ENCODE assay signal across 8 mouse cellular contexts in the genomic region with DNA sequence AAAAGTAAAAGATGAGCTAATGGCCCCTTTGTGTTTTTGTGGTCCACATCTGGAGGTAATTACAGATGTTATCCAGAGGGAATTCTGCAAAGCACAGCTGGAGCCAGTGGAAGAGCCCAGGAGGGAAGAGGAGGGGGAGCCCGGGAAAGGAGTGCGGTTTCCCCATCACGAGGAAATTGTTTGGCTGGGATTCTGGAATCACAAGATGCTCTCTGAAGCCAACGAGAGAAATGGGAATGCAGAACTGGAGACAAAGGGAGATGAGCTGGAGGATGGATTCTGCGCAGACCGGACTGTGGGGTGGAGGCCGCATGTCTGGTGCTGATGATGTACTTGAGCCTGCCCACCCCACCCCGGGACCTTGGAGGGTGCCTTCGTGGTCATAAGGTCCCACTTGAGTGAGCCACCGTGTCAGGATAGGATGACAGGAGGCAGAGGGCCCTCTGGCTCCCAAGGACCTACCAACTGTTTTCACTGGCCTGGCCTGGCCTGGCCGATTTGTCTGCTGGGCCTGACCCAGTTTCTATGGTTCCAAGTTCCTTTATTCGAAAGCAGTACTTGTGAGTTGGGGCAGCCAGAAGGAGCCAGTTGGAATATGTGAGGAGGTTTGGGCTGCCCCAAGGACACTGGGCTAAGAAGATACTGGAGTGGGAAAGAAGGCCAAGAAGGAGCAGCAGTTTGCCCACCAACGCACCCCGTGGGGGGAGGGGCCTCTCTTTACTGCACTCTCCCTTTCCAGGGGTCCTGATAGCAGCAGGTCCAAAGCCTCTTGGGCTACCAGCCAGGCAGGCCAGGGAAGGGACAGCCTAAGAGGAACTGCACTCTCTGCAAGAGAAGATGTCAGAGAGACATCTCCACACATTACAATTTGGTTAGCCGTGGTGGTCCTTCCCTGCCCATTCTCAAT. TPM values are rescaled to one million over a fixed set of nuclear protein-coding genes. Genes with fewer than 3 reads are reported as not detected.
DNase-seq lines count a peak whose midpoint lies in the region; ATAC-seq lines count a peak whose summit lies in the region.

No protein-coding gene starts in this region.

- H3K9ac ChIP-seq in hindbrain, embryonic 16.5 days (ENCODE audit: low read depth, low read length), result no peak overlapping the region
- H3K9ac ChIP-seq in hindbrain, embryonic 14.5 days, result no peak overlapping the region
- H3K9ac ChIP-seq in heart, embryonic 16.5 days (ENCODE audit: low read length), result no peak overlapping the region

- no peaks in the 10 kb centered on the region for H3K4me1 ChIP-seq in hindbrain, embryonic 16.5 days (ENCODE audit: control insufficient read depth, insufficient read depth, low read depth, low read length)
- H3K4me1 ChIP-seq in hindbrain, embryonic 14.5 days (replicated peaks; ENCODE audit: control insufficient read depth, insufficient read depth, low read length), result no peaks in the 10 kb centered on the region
- peaks cover 50% of the 10 kb centered on the region for H3K4me1 ChIP-seq in embryonic facial prominence, embryonic 10.5 days
- H3K4me1 ChIP-seq in heart, embryonic 16.5 days (ENCODE audit: control insufficient read depth, insufficient read depth, low read length), result 0 out of 2 replicates have a peak, but pooled peaks cover 7% of the 10 kb centered on the region

- ATAC-seq in hindbrain, embryonic 16.5 days, result no peak
- no peak for ATAC-seq in hindbrain, embryonic 14.5 days (ENCODE audit: low FRiP score)
- no peak for ATAC-seq in heart, embryonic 16.5 days (replicated peaks; ENCODE audit: extremely low read depth, insufficient read depth, low FRiP score)

- no peaks in the 10 kb centered on the region for H3K27me3 ChIP-seq in hindbrain, embryonic 16.5 days (replicated peaks; ENCODE audit: control insufficient read depth, insufficient read depth, low read length)
- 0 out of 2 replicates have a peak, but pooled peaks cover 3% of the 10 kb centered on the region for H3K27me3 ChIP-seq in hindbrain, embryonic 14.5 days (ENCODE audit: control insufficient read depth, insufficient read depth, low read length)
- peaks cover 16% of the 10 kb centered on the region; the same call in 1 of the 2 replicates for H3K27me3 ChIP-seq in embryonic facial prominence, embryonic 10.5 days (replicated peaks; ENCODE audit: low read depth, poor library complexity, severe bottlenecking)
- no peaks in the 10 kb centered on the region for H3K27me3 ChIP-seq in heart, embryonic 16.5 days (ENCODE audit: control insufficient read depth, insufficient read depth, low read length)

- DNase-seq in hindbrain, embryonic 14.5 days (ENCODE audit: low spot score), result no peak
- DNase-seq in embryonic facial prominence, embryonic 10.5 days (ENCODE audit: low spot score), result peak; percentile 42
- DNase-seq in lung, postnatal 36 days, result peak; percentile 56
- DNase-seq in right cerebral cortex, postnatal 25 days, result no peak
- DNase-seq in B cell, adult 2 months, result no peak
- no peak for DNase-seq in cerebellum, postnatal 36 days

- WGBS in hindbrain, embryonic 16.5 days, result 65% methylated on average over 15 of the region's 15 CpGs
- 70% methylated on average over 15 of the region's 15 CpGs for WGBS in hindbrain, embryonic 14.5 days
- 54% methylated on average over 15 of the region's 15 CpGs for WGBS in embryonic facial prominence, embryonic 10.5 days
- WGBS in heart, embryonic 16.5 days, result 47% methylated on average over 15 of the region's 15 CpGs

- 0 out of 2 replicates have a peak overlapping the region, but pooled peaks have one; percentile 29 for H3K27ac ChIP-seq in hindbrain, embryonic 16.5 days (ENCODE audit: low read depth, low read length)
- no peak overlapping the region for H3K27ac ChIP-seq in hindbrain, embryonic 14.5 days
- peak overlapping the region; percentile 82 for H3K27ac ChIP-seq in embryonic facial prominence, embryonic 10.5 days (replicated peaks)
- H3K27ac ChIP-seq in heart, embryonic 16.5 days (ENCODE audit: low read length), result peak overlapping the region; percentile 79

- no peaks in the 10 kb centered on the region for H3K36me3 ChIP-seq in hindbrain, embryonic 16.5 days (ENCODE audit: control insufficient read depth, insufficient read depth, low read length)
- 0 out of 2 replicates have a peak, but pooled peaks cover 7% of the 10 kb centered on the region for H3K36me3 ChIP-seq in hindbrain, embryonic 14.5 days (replicated peaks; ENCODE audit: control insufficient read depth, insufficient read depth)
- H3K36me3 ChIP-seq in embryonic facial prominence, embryonic 10.5 days (replicated peaks), result peaks cover 29% of the 10 kb centered on the region
- H3K36me3 ChIP-seq in heart, embryonic 16.5 days (ENCODE audit: control insufficient read depth, insufficient read depth), result peaks cover 17% of the 10 kb centered on the region; the same call in 1 of the 2 replicates

- no peaks in the 10 kb centered on the region for H3K9me3 ChIP-seq in hindbrain, embryonic 16.5 days (ENCODE audit: control insufficient read depth, low read length)
- H3K9me3 ChIP-seq in hindbrain, embryonic 14.5 days (ENCODE audit: control insufficient read depth, low read length), result no peaks in the 10 kb centered on the region
- H3K9me3 ChIP-seq in embryonic facial prominence, embryonic 10.5 days, result no peaks in the 10 kb centered on the region
- H3K9me3 ChIP-seq in heart, embryonic 16.5 days (replicated peaks; ENCODE audit: control insufficient read depth, low read length), result no peaks in the 10 kb centered on the region

- H3K4me3 ChIP-seq in hindbrain, embryonic 16.5 days (ENCODE audit: low read length), result no peak overlapping the region
- no peak overlapping the region for H3K4me3 ChIP-seq in hindbrain, embryonic 14.5 days (replicated peaks; ENCODE audit: low read length)
- H3K4me3 ChIP-seq in embryonic facial prominence, embryonic 10.5 days, result peak overlapping the region; percentile 30; the same call in 1 of the 2 replicates
- H3K4me3 ChIP-seq in heart, embryonic 16.5 days (ENCODE audit: low read length), result no peak overlapping the region

- no peak overlapping the region for H3K4me2 ChIP-seq in hindbrain, embryonic 16.5 days (ENCODE audit: low read length)
- H3K4me2 ChIP-seq in hindbrain, embryonic 14.5 days (replicated peaks), result no peak overlapping the region
- no peak overlapping the region for H3K4me2 ChIP-seq in heart, embryonic 16.5 days (ENCODE audit: low read depth, low read length)

RNA-seq across cellular contexts. Expression of gene Mmp14, which starts 12.6 kb away (rescaled TPM):
- 45.1 and 56.1 TPM in 2 replicates for polyA plus RNA-seq in hindbrain, embryonic 16.5 days (2015; fragmentation: Nextera tagmentation; extraction: Ambion mirVana)
- polyA plus RNA-seq in hindbrain, embryonic 14.5 days (2014; fragmentation: Nextera tagmentation; extraction: Ambion mirVana), result 43.6 and 47.3 TPM in 2 replicates
- 62.7 and 69.5 TPM in 2 replicates for polyA plus RNA-seq in embryonic facial prominence, embryonic 10.5 days (2016; fragmentation: Nextera tagmentation; extraction: Ambion mirVana)
- polyA plus RNA-seq in heart, embryonic 16.5 days (2015; fragmentation: Nextera tagmentation; extraction: Ambion mirVana), result 89.5 and 99.5 TPM in 2 replicates

RNA-seq across cellular contexts. Expression of gene Mrpl52, which starts 17.3 kb away (rescaled TPM):
- polyA plus RNA-seq in hindbrain, embryonic 16.5 days (2015; fragmentation: Nextera tagmentation; extraction: Ambion mirVana), result 218 and 228 TPM in 2 replicates
- polyA plus RNA-seq in hindbrain, embryonic 14.5 days (2014; fragmentation: Nextera tagmentation; extraction: Ambion mirVana), result 245 and 308 TPM in 2 replicates
- 201 and 207 TPM in 2 replicates for polyA plus RNA-seq in embryonic facial prominence, embryonic 10.5 days (2016; fragmentation: Nextera tagmentation; extraction: Ambion mirVana)
- 191 and 212 TPM in 2 replicates for polyA plus RNA-seq in heart, embryonic 16.5 days (2015; fragmentation: Nextera tagmentation; extraction: Ambion mirVana)

RNA-seq across cellular contexts. Expression of gene Lrp10, which starts 20.0 kb away (rescaled TPM):
- polyA plus RNA-seq in hindbrain, embryonic 16.5 days (2015; fragmentation: Nextera tagmentation; extraction: Ambion mirVana), result 31.4 and 35.6 TPM in 2 replicates
- 29.2 and 30.8 TPM in 2 replicates for polyA plus RNA-seq in hindbrain, embryonic 14.5 days (2014; fragmentation: Nextera tagmentation; extraction: Ambion mirVana)
- polyA plus RNA-seq in embryonic facial prominence, embryonic 10.5 days (2016; fragmentation: Nextera tagmentation; extraction: Ambion mirVana), result 23.2 and 23.4 TPM in 2 replicates
- polyA plus RNA-seq in heart, embryonic 16.5 days (2015; fragmentation: Nextera tagmentation; extraction: Ambion mirVana), result 45.8 and 52.0 TPM in 2 replicates

RNA-seq across cellular contexts. Expression of gene Slc7a7, which starts 26.4 kb away (rescaled TPM):
- polyA plus RNA-seq in hindbrain, embryonic 16.5 days (2015; fragmentation: Nextera tagmentation; extraction: Ambion mirVana), result 4.9 and 5.9 TPM in 2 replicates
- 4.5 and 6.2 TPM in 2 replicates for polyA plus RNA-seq in hindbrain, embryonic 14.5 days (2014; fragmentation: Nextera tagmentation; extraction: Ambion mirVana)
- polyA plus RNA-seq in embryonic facial prominence, embryonic 10.5 days (2016; fragmentation: Nextera tagmentation; extraction: Ambion mirVana), result 3.6 and 4.2 TPM in 2 replicates
- polyA plus RNA-seq in heart, embryonic 16.5 days (2015; fragmentation: Nextera tagmentation; extraction: Ambion mirVana), result 8.6 and 12.3 TPM in 2 replicates

RNA-seq across cellular contexts. Expression of gene Rem2, which starts 31.9 kb away (rescaled TPM):
- 38.5 and 39.5 TPM in 2 replicates for polyA plus RNA-seq in hindbrain, embryonic 16.5 days (2015; fragmentation: Nextera tagmentation; extraction: Ambion mirVana)
- polyA plus RNA-seq in hindbrain, embryonic 14.5 days (2014; fragmentation: Nextera tagmentation; extraction: Ambion mirVana), result 32.5 and 41.1 TPM in 2 replicates
- 9.1 and 9.9 TPM in 2 replicates for polyA plus RNA-seq in embryonic facial prominence, embryonic 10.5 days (2016; fragmentation: Nextera tagmentation; extraction: Ambion mirVana)
- 0.59 and 2.2 TPM in 2 replicates for polyA plus RNA-seq in heart, embryonic 16.5 days (2015; fragmentation: Nextera tagmentation; extraction: Ambion mirVana)

Comparison
In these comparisons a context has a peak if more than half of its experiments do, and no peak if none do; other contexts are left out.
1. DNase-seq: peak in embryonic facial prominence, embryonic 10.5 days (single experiment) and lung, postnatal 36 days (single experiment); none in hindbrain, embryonic 14.5 days (single experiment), right cerebral cortex, postnatal 25 days (single experiment), B cell, adult 2 months (0 of 2) and cerebellum, postnatal 36 days (0 of 2).